ENCODE assay signal across 9 mouse cellular contexts in the genomic region with DNA sequence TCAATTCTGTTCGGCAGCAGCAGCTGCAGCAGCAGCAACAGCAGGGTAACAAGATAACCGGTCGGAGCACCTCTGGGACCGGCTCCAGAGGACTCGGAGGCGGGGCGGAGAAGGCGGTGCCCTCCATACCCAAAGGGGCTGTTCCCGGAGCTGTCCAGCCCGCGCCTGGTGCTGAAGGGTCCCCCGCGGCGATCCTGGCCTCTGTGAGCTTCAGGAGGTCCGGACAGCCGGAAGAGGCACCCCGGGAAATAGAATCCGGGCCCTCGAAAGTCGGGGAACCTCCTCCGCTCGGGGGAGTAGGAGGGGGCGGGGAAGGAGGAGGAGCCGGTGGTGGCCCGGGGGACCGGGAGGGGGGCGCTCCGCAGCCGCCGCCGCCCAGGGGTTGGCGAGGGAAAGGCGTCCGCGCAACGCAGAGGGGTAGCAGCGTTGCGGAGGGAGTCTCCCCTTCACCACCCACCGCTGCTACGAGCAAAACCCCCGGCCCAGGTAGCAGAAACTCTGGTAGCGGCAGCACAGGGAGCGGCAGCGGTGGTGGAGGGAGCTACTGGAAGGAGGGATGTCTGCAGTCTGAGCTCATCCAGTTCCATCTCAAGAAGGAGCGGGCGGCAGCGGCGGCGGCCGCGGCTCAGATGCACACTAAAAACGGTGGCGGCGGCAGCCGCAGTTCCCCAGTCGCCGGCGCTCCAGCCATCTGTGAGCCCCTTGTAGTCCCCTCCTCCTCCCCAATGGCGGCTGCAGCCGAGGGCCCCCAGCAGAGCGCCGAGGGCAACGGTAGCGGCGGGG. TPM values are rescaled to one million over a fixed set of nuclear protein-coding genes. Genes with fewer than 3 reads are reported as not detected.
DNase-seq lines count a peak whose midpoint lies in the region; ATAC-seq and TF ChIP-seq lines count a peak whose summit lies in the region.
"Had no signal": no experiment of that assay in that cellular context is flagged by ENCODE, and none has a peak within 500 bp of the region (broad histone marks: within the 10 kb centered on the region; RNA-seq: fewer than 3 reads in every experiment).

No protein-coding gene starts in this region.

- peak overlapping the region; percentile 64 for H3K4me3 ChIP-seq in cortical plate, adult 2 months (ENCODE audit: insufficient read depth, low read length)

- no peak for TF ChIP-seq CTCF in cortical plate, adult 2 months (IDR thresholded peaks at IDR 0.05; ENCODE audit: extremely low read depth, insufficient read depth, low read length)

- H3K4me1 ChIP-seq in cortical plate, adult 2 months (ENCODE audit: control insufficient read depth, insufficient read depth, low read length): no peaks in the 10 kb centered on the region

- peak; percentile 74; the same call in 1 of the 2 replicates for TF ChIP-seq POLR2A in cortical plate, adult 2 months (IDR thresholded peaks at IDR 0.05; ENCODE audit: extremely low read depth, insufficient read depth, low read length)

- no peak for ATAC-seq in erythroblast, adult 5-6 weeks (replicated peaks; ENCODE audit: low FRiP score, poor library complexity, severe bottlenecking)

- peak overlapping the region; percentile 97 for H3K27ac ChIP-seq in cortical plate, adult 2 months (ENCODE audit: insufficient read depth, low read length)
- H3K27ac ChIP-seq: macrophage had no signal

- DNase-seq in adrenal gland, postnatal 14 days: peak; percentile 91
- DNase-seq in gastrocnemius, postnatal 10 days: peak; percentile 80
- DNase-seq in induced T-regulatory cell, adult 2 months (ENCODE audit: low read depth): peak; percentile 14
- DNase-seq in left cerebral cortex, adult 8-10 months (ENCODE audit: low spot score in 2 of 2): peak; percentile 71 to 77
- peak; percentile 65 for DNase-seq in lung, postnatal 36 days
- DNase-seq in right cerebral cortex, postnatal 10 days (ENCODE audit: low spot score in 2 of 2): peak; percentile 86 to 87

RNA-seq across cellular contexts. Expression of a gene that starts 3.4 kb away (rescaled TPM):
- total RNA-seq in adrenal gland, postnatal 14 days (2021): 4.9 and 7.9 TPM in 2 replicates
- 39.6 and 40.0 TPM in 2 replicates for polyA plus RNA-seq in cortical plate, adult 2 months (2012; rRNA removed)
- under 1 TPM; 0.16 to 0.56 TPM for total RNA-seq in gastrocnemius, postnatal 10 days (2021)
- 100 to 1,000 TPM; 122 to 143 (median 135) TPM for total RNA-seq in left cerebral cortex, adult 8-10 months (2022)
- total RNA-seq in erythroblast, adult 5-6 weeks (2015; ENCODE audit: low replicate concordance): not detected in 2 replicates
- not detected in 2 replicates for total RNA-seq in erythroblast, adult 5-6 weeks (2017; ENCODE audit: low replicate concordance)
- polyA plus RNA-seq: macrophage had no signal

RNA-seq across cellular contexts. Expression of a gene that starts 51.7 kb away (rescaled TPM):
- total RNA-seq in adrenal gland, postnatal 14 days (2021): 0.86 TPM in 1 of 2 replicates, not detected in the other
- 9.5 and 10.1 TPM in 2 replicates for polyA plus RNA-seq in cortical plate, adult 2 months (2012; rRNA removed)
- under 1 TPM in 1 of 2 experiments, not detected in 1; 0.52 TPM for total RNA-seq in gastrocnemius, postnatal 10 days (2021)
- total RNA-seq in left cerebral cortex, adult 8-10 months (2022): 10 to 100 TPM; 13.3 to 27.1 (median 23.4) TPM
- not detected in 2 replicates for total RNA-seq in erythroblast, adult 5-6 weeks (2015; ENCODE audit: low replicate concordance)
- not detected in 2 replicates for total RNA-seq in erythroblast, adult 5-6 weeks (2017; ENCODE audit: low replicate concordance)
- polyA plus RNA-seq: macrophage had no signal

Comparison
In these comparisons a context has a peak if more than half of its experiments do, and no peak if none do; other contexts are left out.
1. DNase-seq: peak in every context shown above with its lines; median percentile 91 in adrenal gland, postnatal 14 days; 86 in right cerebral cortex, postnatal 10 days; 80 in gastrocnemius, postnatal 10 days; 74 in left cerebral cortex, adult 8-10 months; 65 in lung, postnatal 36 days; 14 in induced T-regulatory cell, adult 2 months.
2. RNA of a gene that starts 3.4 kb away (total RNA-seq): 122 to 143 TPM in left cerebral cortex, adult 8-10 months; 4.9 to 7.9 TPM in adrenal gland, postnatal 14 days, 0.16 to 0.56 TPM in gastrocnemius, postnatal 10 days and not detected in erythroblast, adult 5-6 weeks; every median in the first group is over 10 times any median in the second.